Mouse (Mus musculus): Measurements from ENCODE around the gene Srsf7.

Gene Srsf7

DNA sequence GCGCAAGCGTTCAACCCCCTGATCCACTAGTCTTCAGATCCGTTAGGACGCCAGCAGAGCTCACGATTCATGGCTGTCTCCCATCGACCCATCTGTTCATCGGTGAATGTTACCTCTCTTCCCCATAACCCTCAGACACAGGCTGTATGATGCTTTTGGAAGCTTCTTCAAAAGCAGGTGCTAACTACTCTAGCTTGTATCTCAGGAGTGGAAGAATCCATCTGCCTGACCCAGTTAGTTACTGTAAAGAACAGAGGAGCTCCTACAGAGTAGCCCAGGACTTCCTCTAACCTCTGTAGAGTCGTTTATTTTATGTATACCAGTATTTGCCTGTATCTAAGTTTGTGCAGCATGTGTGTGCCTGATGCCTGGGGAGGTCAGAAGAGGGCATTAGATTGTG, 50.2 kb downstream of the Srsf7 start:
- no peak for DNase-seq (ENCODE audit: low read depth, low spot score)

DNA sequence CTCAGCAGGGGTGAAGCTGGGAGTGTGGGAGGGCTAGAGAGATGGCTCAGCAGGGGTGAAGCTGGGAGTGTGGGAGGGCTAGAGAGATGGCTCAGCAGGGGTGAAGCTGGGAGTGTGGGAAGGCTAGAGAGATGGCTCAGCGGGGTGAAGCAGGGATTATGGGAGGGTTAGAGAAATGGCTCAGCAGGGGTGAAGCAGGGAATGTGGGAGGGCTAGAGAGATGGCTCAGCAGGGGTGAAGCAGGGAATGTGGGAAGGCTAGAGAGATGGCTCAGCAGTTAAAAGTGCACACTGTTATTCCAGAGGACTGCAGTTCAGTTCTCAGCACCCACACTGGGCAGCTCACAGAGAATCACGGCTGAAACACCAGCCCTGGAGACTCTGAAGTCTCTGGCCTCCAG, 53.5 kb downstream of the Srsf7 start:
- no peak for DNase-seq (ENCODE audit: low read depth, low spot score)

DNA sequence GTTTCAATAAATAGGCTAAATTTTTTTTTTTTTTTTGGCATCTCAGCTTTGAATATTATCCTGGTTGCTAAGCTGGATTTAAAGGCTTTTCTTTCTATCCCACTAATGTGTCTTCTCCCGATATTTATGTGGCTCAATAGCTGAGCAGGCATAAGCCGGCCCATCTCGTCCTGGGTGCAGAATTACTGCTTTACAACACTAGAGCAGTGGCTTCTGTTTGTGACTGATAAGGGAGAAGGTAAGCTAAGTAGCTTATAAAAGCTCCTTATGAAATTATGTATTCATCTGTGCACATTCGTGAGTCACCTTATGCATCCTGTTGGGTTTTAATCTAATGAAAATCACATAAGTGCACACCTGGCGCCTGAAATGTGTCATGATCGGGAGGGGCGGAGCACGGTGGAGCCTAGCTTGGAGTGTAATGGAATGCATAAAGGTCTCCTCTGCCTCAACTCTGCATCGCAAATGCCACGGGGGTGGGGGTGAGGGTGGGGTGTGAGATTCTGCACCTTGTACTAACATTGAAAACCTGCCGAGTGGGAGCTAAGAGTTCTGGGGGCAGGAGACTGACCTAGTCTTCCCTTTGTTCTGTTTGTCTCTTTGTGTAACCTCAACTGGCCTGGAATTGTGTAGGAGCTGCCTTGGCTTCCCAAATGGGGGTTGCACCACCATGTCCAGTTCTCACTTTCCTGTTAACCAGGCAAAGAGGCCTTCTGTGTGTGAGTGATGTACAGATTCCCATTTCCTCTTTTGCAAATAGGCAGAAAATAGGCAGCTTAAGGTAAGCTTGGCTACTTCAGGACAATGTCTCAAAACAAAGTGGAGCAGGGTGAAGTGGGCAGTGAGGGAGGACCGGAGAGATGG, 54.1 kb downstream of the Srsf7 start:
- no peak for DNase-seq (ENCODE audit: low read depth, low spot score)

DNA sequence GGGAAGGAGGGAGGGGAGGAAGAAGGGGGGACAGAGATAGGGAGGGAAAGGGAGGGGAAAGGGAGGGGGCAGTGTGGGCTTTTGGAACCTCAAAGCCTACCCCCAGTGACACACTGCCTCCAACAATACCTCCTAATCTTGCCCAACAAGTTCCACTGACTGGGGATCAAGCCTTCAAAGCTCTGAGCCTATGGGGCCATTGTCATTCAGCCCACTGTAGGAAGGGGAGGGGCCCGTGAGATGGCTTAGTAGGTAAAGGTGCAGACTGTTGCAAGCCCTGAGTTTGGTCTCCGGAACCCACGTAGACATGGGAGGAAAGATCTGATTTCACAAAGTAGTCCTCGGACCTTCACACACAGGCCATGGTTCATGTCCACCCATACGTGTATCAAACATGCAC, 55.8 kb downstream of the Srsf7 start:
- DNase-seq (ENCODE audit: low read depth, low spot score): no peak
